Mouse (Mus musculus) left cerebral cortex, postnatal 25 days (tissue): ENCODE measurements at regions not wholly inside any gene's neighbourhood (a gene's known extent, or its start where the extent isn't known, plus 50 kb on each side); places are given as distances from the start of the nearest gene placed in this dataset.

ENCODE experiments used
- DNase-seq, 2 experiments: peaks; one replicate each; pipeline ENCODE4 v3.0.0; 2022; ENCODE audit warnings: low spot score in 2 of 2, mixed read lengths in 1 of 2
- intact Hi-C: fragments of 180-260 bp; cut with DNase I; formaldehyde crosslinking; loops from one replicate; pipeline ENCODE4 v1.15.1; 2025

- intact Hi-C loops: no loop called here
Measured at GRCm38 (mm10) chr8:84336376-84336775, 51.9 kb upstream of the Cacna1a start.

DNA sequence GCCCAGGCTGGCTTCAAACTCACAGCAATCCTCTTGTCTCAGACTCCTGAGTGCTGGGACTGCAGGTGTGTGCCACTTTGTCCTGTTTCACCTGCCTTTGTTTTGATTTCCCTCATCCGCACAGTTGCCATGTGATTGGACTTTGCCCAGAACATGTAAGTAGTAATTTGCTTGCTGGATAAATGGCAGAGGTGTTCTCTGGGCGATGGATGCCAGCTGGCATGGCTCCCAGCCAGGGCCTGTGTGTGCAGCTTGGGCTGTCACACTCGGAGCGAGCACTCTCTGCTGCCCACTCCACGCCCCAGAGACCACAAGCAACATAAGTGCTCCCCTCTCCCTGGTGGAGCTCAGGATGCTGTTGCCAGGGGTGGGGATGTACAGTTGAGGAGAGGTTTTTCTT is 53.9 kb upstream of the Cacna1a start:
- DNase-seq: peak; percentile 25
- intact Hi-C loops: no loop called here

More at GRCm38 (mm10) chr8:84336376-84336775, 51.9 kb upstream of the Cacna1a start:
- DNase-seq: peak; percentile 19 to 79

DNA sequence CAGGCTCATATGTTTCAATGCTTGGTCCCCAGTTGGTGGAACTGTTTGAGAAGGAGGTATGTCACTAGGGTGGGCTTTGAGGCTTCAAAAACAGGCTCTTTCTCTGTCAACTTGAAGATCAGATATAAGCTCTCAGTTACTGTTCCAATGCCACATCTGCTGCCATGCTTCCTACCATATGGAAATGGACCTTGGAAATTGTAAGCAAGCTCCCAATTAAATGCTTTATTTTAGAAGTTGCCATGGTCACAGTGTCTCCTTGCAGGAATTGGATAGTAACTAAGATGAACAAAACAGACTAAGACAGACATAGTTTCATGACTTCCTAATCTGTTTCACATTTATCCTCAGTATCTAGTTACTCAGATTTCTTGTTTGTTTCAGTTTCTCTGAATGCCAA is 56.7 kb upstream of the Cacna1a start:
- DNase-seq: peak in 1 of 2 experiments; percentile 60
- intact Hi-C loops: no loop called here

GRCm38 (mm10) chr8:84329535-84329934 is 58.7 kb upstream of the Cacna1a start:
- DNase-seq: peak; percentile 35 to 61
- intact Hi-C loops: no loop called here

GRCm38 (mm10) chr8:84322761-84323160 is 52.6 kb upstream of the Ccdc130 start:
- no peak for DNase-seq
- intact Hi-C loops: no loop called here

GRCm38 (mm10) chr8:84321841-84322240 is 51.7 kb upstream of the Ccdc130 start:
- no peak for DNase-seq
- intact Hi-C loops: no loop called here
